Mouse (Mus musculus) stomach, postnatal 0 days (tissue): ENCODE data around the gene Plin2. TPM values are rescaled to one million over a fixed set of nuclear protein-coding genes. Genes with fewer than 3 reads are reported as not detected.
"Not testable (repeated sequence)": the region's sequence is repeated elsewhere in the genome, so short reads cannot be mapped to it uniquely, and the experiment has no call there.

Experiments
- ATAC-seq: fragments of 200-750 bp; cut with Nextera tagmentation; 2 replicates; pipeline ENCODE4 v1.8.0; 2017; ENCODE audit not compliant: low FRiP score, low TSS enrichment
- DNase-seq: peaks from one replicate; pipeline ENCODE4 v3.0.0-alpha.2; 2016; ENCODE audit warnings: low spot score
- H3K27ac ChIP-seq: fragments of 300-500 bp; sonication (generic); replicated peaks from 2 replicates; pipeline ENCODE4 v1.5.1; 2014; ENCODE audit warnings: mild to moderate bottlenecking, control low read depth
- H3K27me3 ChIP-seq: fragments of 300-500 bp; sonication (generic); 2 replicates; pipeline ENCODE4 v1.6.1; 2014; ENCODE audit warnings: low read length; ENCODE audit not compliant: control insufficient read depth, insufficient read depth
- H3K36me3 ChIP-seq: fragments of 300-500 bp; sonication (generic); 2 replicates; pipeline ENCODE4 v1.6.1; 2014; ENCODE audit warnings: low read length, mixed read lengths; ENCODE audit not compliant: control insufficient read depth, insufficient read depth
- H3K4me1 ChIP-seq: fragments of 300-500 bp; sonication (generic); replicated peaks from 2 replicates; pipeline ENCODE4 v1.6.1; 2014; ENCODE audit warnings: antibody characterized with exemption; ENCODE audit not compliant: control insufficient read depth, insufficient read depth
- H3K4me2 ChIP-seq: fragments of 300-500 bp; sonication (generic); replicated peaks from 2 replicates; pipeline ENCODE4 v1.6.1; 2014; ENCODE audit warnings: low read depth, mild to moderate bottlenecking, control low read depth, moderate library complexity
- H3K4me3 ChIP-seq: fragments of 300-500 bp; sonication (generic); 2 replicates; pipeline ENCODE4 v1.5.1; 2014; ENCODE audit warnings: low read depth, low read length, control low read depth
- H3K9ac ChIP-seq: fragments of 300-500 bp; sonication (generic); 2 replicates; pipeline ENCODE4 v1.6.1; 2014; ENCODE audit warnings: mild to moderate bottlenecking, low read length, control low read depth, mixed read lengths
- H3K9me3 ChIP-seq: fragments of 300-500 bp; sonication (generic); 2 replicates; pipeline ENCODE4 v1.6.1; 2016; ENCODE audit warnings: low read length; ENCODE audit not compliant: control insufficient read depth
- CTCF ChIP-seq: IDR thresholded peaks from 2 replicates; pipeline ENCODE4 v1.5.1; 2016; ENCODE audit warnings: antibody characterized with exemption, low read depth, mild to moderate bottlenecking, moderate library complexity
- EP300 ChIP-seq: optimal IDR thresholded peaks from 2 replicates; pipeline ENCODE3; 2016; ENCODE audit warnings: antibody characterized with exemption
- WGBS: fragments of 180-500 bp; shearing (Covaris S2); extraction: QIAGEN DNeasy Blood & Tissue Kit; methylation state at CpG from one replicate; pipeline ENCODE4 v1.1.7; 2014; 5-methylcytosine and 5-hydroxymethylcytosine counted together
- polyA plus RNA-seq: library from polyadenylated mRNA; unstranded; fragments of >200 nt; fragmentation: Nextera tagmentation; extraction: Ambion mirVana; gene quantifications from 2 replicates; pipeline ENCODE4 v1.2.1, GENCODE M21; 2015

The Plin2 gene
- polyA plus RNA-seq, 1 experiment from 2014 or later: 57.8 TPM

GRCm38 (mm10) chr4:86670582-86671306 is 884 bp upstream of the Plin2 start:
- Histone ChIP-seq H3K4me1 (no peaks in the 10 kb centered on the region; the same call in 1 of the 2 replicates), H3K27me3 (no peaks in the 10 kb centered on the region), H3K9me3 (no peaks in the 10 kb centered on the region), H3K27ac (peak overlapping the region; percentile 89; the same call in 1 of the 2 replicates), H3K4me3 (no peak overlapping the region), H3K36me3 (peaks cover 2% of the 10 kb centered on the region; the same call in 1 of the 2 replicates), H3K9ac (0 out of 2 replicates have a peak overlapping the region, but pooled peaks have one; percentile 78), H3K4me2 (no peak overlapping the region)
- ATAC-seq (no peak), DNase-seq (no peak)
- WGBS: 62% methylated on average over 8 of the region's 8 CpGs
- TF ChIP-seq EP300 (no peak), CTCF (no peak)

GRCm38 (mm10) chr4:86669241-86669753 is 563 bp downstream of the Plin2 start:
- not testable (repeated sequence) for H3K4me1 ChIP-seq, H3K27me3 ChIP-seq, DNase-seq, H3K36me3 ChIP-seq, H3K9me3 ChIP-seq
- WGBS: 9% methylated on average over 4 of the region's 6 CpGs
- Histone ChIP-seq H3K4me3 (peak overlapping the region; percentile 74), H3K9ac (peak overlapping the region; percentile 78), H3K4me2 (peak overlapping the region; percentile 68), H3K27ac (peak overlapping the region; percentile 89)
- peak; percentile 71 for ATAC-seq

GRCm38 (mm10) chr4:86668290-86669000 is 1.4 kb downstream of the Plin2 start:
- Histone ChIP-seq H3K36me3 (peaks cover 5% of the 10 kb centered on the region; the same call in 1 of the 2 replicates), H3K27me3 (no peaks in the 10 kb centered on the region), H3K4me1 (no peaks in the 10 kb centered on the region; the same call in 1 of the 2 replicates), H3K4me2 (peak overlapping the region; percentile 68), H3K9ac (no peak overlapping the region), H3K27ac (no peak overlapping the region), H3K4me3 (peak overlapping the region; percentile 74), H3K9me3 (no peaks in the 10 kb centered on the region)
- TF ChIP-seq EP300 (no peak), CTCF (no peak)
- DNase-seq (no peak), ATAC-seq (no peak)
- WGBS: 96% methylated on average over 14 of the region's 14 CpGs

- DNase-seq: no peak
- TF ChIP-seq CTCF (no peak), EP300 (no peak)
- no peak overlapping the region for H3K9ac ChIP-seq
- H3K4me3 ChIP-seq: no peak overlapping the region
- H3K27me3 ChIP-seq: no peaks in the 10 kb centered on the region
- no peak for ATAC-seq
- H3K4me2 ChIP-seq: no peak overlapping the region
- 71% methylated on average over 3 of the region's 3 CpGs for WGBS
- peaks cover 5% of the 10 kb centered on the region; the same call in 1 of the 2 replicates for H3K36me3 ChIP-seq
- H3K9me3 ChIP-seq: no peaks in the 10 kb centered on the region
- no peaks in the 10 kb centered on the region; the same call in 1 of the 2 replicates for H3K4me1 ChIP-seq
- no peak overlapping the region for H3K27ac ChIP-seq
Measured at GRCm38 (mm10) chr4:86665596-86665995, 4.3 kb downstream of the Plin2 start.

GRCm38 (mm10) chr4:86663919-86664318 is 5.9 kb downstream of the Plin2 start:
- no peak overlapping the region for H3K27ac ChIP-seq
- TF ChIP-seq CTCF (no peak), EP300 (no peak)
- DNase-seq (no peak), ATAC-seq (no peak)
- 58% methylated on average over 4 of the region's 4 CpGs for WGBS
- H3K27me3 ChIP-seq: no peaks in the 10 kb centered on the region
- H3K4me3 ChIP-seq: no peak overlapping the region
- H3K36me3 ChIP-seq: peaks cover 16% of the 10 kb centered on the region
- H3K9ac ChIP-seq: no peak overlapping the region
- no peaks in the 10 kb centered on the region; the same call in 1 of the 2 replicates for H3K4me1 ChIP-seq
- no peaks in the 10 kb centered on the region for H3K9me3 ChIP-seq
- H3K4me2 ChIP-seq: no peak overlapping the region
